Mouse (Mus musculus): ENCODE data around the gene Slmap.
"Not testable (repeated sequence)": the region's sequence is repeated elsewhere in the genome, so short reads cannot be mapped to it uniquely, and the experiment has no call there.

Gene Slmap

DNA sequence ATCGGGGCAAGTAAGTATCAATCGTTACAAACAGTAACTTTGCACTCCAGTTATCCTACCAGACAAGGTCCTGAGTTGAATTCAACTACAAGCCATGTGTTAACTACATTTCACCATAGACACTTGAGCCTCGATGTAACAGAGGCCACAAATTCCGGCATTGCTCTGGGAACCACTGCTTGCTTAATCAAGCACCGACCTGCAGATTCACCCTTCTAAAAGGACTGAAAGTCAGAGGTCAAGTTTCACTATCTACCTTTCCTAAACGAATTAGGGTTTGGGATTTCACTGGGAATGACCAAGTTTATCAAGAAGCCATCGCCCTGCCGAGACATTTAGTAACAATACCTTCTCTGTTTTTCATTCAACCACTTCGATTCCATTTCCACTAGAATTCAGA is 2.0 kb downstream of the Slmap start:
- no peak for DNase-seq

- no peak for DNase-seq
Measured at GRCm38 (mm10) chr14:26531410-26532313, 3.1 kb downstream of the Slmap start.

DNA sequence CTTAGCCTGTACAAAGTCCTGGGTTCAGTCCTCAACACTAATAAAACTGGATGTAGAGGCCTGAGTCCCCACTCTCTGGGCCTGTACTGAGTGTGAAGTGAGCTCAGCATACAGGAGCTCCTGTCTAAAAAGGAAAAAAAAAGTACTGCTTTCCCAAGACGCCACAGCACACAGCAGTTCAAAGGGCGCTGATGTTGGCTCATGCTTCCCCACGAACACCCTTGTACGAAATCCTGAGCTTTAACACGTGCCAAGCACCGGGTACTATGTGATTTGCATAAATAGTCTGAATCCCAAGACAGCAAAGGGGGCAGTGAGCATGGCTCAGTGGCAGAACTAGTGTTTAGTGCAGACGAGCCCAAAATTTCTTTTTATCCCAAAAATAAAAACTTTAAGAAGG is 4.4 kb downstream of the Slmap start:
- DNase-seq: no peak

DNA sequence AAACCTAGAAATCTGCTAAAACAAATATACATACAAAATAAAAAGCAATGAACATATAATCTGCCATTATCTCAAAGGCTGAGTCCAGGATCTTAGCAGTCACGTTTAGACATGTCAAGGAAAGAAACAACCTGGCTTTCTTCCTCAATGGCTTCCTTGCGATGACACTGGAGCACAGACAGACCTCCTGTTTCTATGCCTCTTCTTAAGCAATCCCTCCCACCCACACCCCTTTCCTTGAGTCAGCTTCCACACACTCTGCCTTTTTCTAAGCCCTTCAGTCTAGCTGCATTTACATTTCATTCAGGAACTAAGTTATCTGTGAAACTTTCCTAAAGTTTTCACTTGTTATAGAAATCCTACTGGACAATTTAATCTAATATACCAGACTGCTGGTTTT is 6.4 kb downstream of the Slmap start:
- no peak for DNase-seq

- DNase-seq: no peak
Measured at GRCm38 (mm10) chr14:26525955-26526354, 8.8 kb downstream of the Slmap start.

DNA sequence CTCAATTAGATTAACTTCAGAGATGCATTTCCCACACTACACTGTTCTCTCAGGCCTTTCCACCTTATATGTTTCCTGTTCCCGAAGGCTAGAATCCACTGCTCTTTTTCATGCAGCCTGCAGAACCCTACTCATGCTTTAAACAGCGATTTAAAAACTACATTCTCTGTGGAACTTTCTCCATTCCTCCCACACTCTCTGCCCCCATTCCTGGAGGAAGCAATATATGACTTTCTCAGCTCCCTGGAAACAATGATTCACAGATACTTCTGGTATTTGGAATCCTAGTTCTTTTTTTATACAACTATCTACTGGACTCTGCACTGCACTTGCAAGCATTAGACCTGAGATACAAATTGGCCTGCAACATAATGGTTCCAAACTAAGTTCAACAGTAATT is 11.6 kb downstream of the Slmap start:
- DNase-seq: no peak

- no peak for DNase-seq
Measured at GRCm38 (mm10) chr14:26519831-26520230, 14.9 kb downstream of the Slmap start.

DNA sequence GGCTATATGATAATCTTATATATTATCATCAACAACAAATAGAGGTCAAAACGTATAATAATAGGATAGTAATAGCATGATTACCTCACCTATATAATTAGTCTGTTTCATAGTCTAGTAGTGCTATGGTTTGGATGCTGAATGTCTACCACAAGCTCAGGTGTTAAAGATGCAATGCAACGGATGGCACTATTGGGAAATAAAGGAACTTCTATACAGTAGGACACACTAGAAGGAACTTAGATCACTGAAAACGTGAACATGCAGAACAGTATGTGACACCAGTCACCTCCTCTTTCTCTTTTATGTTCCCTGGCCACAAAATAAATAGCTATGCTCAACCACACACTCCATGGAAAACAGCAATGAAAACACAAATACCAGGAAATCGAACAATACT is 16.9 kb downstream of the Slmap start:
- DNase-seq: no peak

GRCm38 (mm10) chr14:26516232-26516631 is 18.5 kb downstream of the Slmap start:
- DNase-seq: not testable (repeated sequence)

DNA sequence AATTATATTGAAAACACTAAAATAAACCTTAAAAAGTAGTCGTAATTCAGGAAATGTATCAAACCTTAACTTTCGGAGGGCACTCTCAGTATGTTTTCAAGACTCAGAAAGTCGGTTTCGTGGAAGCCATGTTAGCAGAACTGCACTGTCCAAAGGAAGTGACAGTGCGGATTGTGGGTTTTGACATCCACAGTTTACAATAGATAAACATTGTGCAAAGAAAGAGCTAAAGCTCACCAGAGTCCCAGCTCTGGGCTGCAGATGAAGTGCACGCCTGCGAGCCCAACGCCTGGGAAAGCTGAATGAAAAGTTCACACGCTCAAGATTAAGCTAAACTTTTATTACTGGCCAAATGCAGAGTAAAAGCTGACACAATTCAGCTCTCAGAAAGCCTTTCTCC is 18.9 kb downstream of the Slmap start:
- no peak for DNase-seq

DNA sequence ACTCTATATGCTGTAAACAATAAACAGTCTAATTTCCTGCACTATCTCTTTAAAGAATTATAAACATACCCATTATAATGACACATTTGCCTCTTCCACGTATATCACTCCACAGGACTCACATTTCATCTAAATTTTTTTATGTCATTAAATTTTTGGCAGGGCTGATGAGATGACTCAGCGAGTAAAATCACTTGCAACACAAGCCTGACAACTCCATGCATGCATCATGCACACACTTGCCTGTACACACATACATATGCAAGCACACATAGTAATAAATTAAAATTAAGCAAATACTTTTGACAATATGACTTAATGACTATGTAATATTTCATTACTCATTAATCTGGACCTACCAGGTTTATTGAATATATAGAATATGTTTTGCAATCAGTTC is 24.2 kb downstream of the Slmap start:
- DNase-seq: no peak

DNA sequence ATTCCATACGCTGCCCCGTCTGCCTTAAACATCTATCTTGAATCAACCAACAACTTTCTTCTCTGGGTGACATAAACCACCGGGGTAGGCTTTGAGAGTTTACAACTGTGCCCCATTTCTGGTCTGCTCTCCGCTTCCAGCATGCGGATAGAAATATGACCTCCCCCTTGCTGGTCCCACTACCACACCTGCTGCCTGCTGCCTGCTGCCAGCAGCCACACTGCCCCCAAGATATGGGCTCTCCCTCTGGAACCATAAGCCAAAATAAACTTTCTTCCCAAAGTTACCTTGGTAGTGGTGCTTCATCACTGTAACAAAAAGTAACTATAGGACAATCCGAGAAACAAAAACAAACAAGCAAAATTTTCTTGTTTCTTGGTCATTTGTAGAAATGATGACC is 26.6 kb downstream of the Slmap start:
- no peak for DNase-seq

DNA sequence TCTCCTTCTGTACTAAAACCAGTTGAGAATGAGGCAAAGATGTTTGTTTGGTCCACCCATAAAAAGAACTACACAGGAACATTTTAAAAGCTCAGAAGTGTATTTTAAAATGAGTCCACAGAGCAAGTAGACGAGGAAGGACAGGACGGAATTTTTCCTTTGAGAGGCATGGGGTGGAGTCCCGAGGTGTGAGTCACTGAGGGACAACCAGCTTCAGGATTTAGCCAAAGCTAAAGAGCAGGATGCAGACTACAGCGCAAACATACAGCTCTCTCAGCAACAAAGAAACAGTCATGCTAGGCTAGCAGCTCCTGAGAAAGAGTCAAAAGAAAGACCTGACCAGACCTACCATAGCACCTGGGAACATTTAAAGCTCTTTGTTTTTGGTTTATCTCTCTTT is 27.4 kb downstream of the Slmap start:
- no peak for DNase-seq

DNA sequence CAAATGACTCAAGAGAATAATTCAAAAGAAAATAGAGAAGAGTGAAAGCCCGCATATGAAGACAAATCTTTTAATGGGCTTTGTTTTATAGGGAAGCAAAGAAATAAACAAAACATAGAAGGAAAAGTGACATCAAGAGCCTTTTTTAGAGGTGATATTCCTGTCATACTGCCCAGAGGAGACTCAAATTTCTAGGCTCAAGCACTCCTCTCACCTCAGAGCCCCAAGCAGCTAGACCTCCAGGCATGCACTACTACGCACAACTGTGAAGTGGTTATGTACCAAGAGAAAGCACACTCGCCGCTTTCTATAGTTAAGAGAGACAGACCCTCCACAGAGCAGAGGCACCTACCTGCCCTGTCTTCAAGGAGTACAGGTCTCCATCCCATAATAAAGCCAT is 30.2 kb downstream of the Slmap start:
- no peak for DNase-seq

- DNase-seq: no peak
Measured at GRCm38 (mm10) chr14:26500136-26500933, 34.4 kb downstream of the Slmap start.

- DNase-seq: no peak
Measured at GRCm38 (mm10) chr14:26495021-26495420, 39.7 kb downstream of the Slmap start.

DNA sequence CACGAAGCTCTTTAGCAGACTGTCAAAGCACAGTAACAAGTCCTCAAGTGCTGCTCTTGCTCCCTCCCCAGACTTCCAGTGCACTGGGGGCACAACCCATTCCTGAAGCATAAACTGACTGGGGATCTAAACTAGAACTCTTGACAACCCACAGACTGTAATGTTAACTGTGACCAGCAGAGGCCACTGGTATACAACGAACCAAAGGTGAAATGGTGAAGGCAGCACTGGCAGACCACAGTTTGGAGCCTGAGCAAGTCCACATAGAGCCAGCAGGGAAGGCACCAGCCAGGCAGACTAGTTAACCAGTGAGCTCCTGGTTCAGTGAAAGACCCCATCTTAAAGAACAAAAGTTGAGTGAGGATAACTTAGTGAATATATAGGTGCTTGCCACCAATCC is 43.6 kb downstream of the Slmap start:
- peak; percentile 71 for DNase-seq

DNA sequence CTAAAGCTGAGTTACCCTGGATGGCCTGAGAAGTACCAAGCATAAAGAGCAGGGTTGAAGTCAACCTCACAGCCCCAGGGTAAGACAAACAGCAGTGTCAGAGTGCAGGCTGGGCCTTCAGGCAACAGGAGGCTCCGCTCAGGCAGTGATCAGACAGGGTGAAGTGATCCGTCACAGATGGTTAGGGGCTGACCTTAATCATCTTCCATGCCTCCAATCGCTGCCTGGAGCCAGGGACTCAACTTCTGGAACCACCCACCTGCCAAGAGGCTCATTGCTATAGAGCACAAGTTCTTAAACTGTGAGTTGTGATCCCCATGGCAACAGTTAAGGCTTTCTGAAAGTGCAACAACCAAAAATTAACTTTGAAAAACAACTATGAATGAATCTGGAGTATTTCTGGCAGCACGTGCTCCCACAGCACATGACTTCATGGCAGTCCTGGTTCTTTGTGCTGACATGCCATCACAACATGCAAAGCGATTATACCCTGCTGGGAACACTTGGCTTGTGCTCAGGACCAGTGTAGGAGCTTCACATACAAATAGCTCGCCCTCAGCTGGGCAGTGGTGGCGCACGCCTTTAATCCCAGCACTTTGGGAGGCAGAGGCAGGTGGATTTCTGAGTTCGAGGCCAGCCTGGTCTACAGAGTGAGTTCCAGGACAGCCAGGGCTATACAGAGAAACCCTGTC is 46.3 kb downstream of the Slmap start:
- DNase-seq: no peak

DNA sequence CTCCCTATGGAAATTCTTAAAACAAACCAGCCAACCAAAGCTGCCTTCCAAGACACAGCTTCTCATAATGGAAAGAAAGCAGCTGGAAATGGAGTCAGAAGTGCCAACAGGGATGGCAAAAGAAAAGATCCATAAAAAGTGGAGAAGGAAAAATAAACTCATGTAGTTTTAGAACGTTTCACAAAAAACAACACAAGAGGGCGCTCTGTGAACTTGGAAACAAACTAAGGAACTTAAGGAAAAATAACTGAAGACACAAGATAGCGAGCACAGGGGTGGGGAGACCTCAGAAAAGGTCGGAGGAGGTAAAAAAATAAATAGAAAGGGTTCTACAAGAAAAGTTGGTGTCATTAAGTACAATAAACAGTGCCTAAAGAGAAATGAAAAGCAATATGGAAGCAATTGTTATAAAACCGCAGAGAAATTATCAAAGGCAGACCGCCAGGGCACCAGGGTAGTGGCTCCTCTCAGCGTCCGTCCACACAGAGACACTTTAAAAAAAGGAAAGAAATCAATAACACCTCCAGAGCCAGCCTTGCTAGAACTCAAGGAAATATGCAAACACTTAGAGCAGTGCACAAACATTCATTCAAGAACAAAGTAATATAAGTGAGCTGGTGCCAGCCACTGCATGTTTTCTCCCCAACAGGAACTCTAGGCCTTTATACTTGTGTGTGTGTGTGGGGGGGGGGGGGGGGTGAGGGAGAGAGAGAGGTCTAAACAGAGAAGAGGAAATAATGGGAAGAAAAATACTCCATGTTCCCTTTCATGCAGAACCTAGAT is 48.1 kb downstream of the Slmap start:
- DNase-seq: peak; percentile 30

GRCm38 (mm10) chr14:26481457-26481856 is 53.3 kb downstream of the Slmap start:
- no peak for DNase-seq

DNA sequence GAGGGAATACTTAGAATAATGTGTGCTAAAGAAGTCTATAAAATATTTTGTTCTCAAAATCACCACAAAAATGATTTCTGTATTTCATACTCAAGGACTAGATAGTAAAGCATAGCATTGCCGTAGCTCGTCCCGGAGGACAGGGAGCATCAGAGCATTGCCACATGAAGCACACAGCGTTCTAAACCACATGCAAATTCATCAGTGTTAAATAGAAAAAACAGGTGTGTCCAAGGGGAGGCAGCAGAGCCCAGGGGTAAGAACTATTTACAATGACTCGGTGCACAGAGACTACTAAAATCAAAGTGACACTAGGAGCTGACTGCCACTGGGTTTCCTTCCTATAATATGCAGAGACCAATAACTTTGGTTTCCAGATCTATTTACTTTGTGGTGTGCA is 57.0 kb downstream of the Slmap start:
- DNase-seq: no peak

- DNase-seq: no peak
Measured at GRCm38 (mm10) chr14:26476391-26476790, 58.3 kb downstream of the Slmap start.

GRCm38 (mm10) chr14:26467974-26468373 is 66.8 kb downstream of the Slmap start:
- DNase-seq: no peak
